Mouse (Mus musculus): ENCODE measurements at regions not wholly inside any gene's neighbourhood (a gene's known extent, or its start where the extent isn't known, plus 50 kb on each side); places are given as distances from the start of the nearest gene placed in this dataset.
A peak's percentile ranks its signal among the peaks of the same experiment; 100 is the strongest.

GRCm38 (mm10) chr2:72838085-72838727 is 142.0 kb downstream of the Sp3 start:
- TF ChIP-seq CHD2 (IDR thresholded peaks at IDR 0.05; ENCODE audit: low read depth, low read length) (no peak), MAFK (IDR thresholded peaks at IDR 0.05; ENCODE audit: insufficient read depth, low read depth, low read length) (0 out of 2 replicates have a peak, but pooled peaks have one; percentile 6), ZNF384 (IDR thresholded peaks at IDR 0.05; ENCODE audit: low read depth, low read length) (no peak), HCFC1 (IDR thresholded peaks at IDR 0.05; ENCODE audit: borderline replicate concordance, insufficient read depth, low read length) (no peak)
